27 mouse cellular contexts compared by ENCODE assay signal in the genomic region with DNA sequence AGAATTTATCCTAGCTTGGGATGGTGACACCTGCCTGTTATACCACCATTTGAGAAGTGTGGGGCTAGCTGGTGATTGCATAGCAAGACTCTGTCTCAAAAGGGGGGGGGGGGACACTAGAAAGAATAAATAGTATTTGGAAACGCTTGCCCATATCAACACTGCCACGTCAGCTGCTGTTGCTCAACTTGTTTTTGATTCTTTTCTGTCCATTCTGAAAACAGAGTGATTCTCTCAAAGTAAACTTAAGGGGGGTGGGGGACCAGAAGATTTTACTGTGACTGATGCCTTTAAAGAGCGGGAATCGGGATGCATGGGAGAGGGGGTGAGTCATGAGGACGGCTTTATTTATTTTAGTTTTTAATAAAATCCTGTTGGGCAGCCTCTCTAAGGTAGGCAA. TPM values are rescaled to one million over a fixed set of nuclear protein-coding genes. Genes with fewer than 3 reads are reported as not detected.
"Had no signal": no experiment of that assay in that cellular context is flagged by ENCODE, and none has a peak within 500 bp of the region (broad histone marks: within the 10 kb centered on the region; RNA-seq: fewer than 3 reads in every experiment).

No protein-coding gene starts in this region.

- H3K9ac ChIP-seq: lung, embryonic 14.5 days; midbrain, embryonic 12.5 days; neural tube, embryonic 13.5 days; neural tube, embryonic 15.5 days had no signal

- H3K4me3 ChIP-seq: midbrain, embryonic 10.5 days; midbrain, embryonic 12.5 days; myocyte; neural tube, embryonic 13.5 days; neural tube, embryonic 15.5 days had no signal

- H3K4me2 ChIP-seq: lung, embryonic 14.5 days; midbrain, embryonic 12.5 days; neural tube, embryonic 13.5 days; neural tube, embryonic 15.5 days had no signal

- DNase-seq: lung, adult 18-20 months; lung, embryonic 14.5 days; lung, postnatal 10 days; lung, postnatal 4 days; midbrain, embryonic 14.5 days; retina, postnatal 1 day; right cerebral cortex, adult 18-20 months; right cerebral cortex, postnatal 25 days; right cerebral cortex, postnatal 4 days; spleen, adult 18-20 months; thymus, adult 18-20 months; thymus, postnatal 14 days; thymus, postnatal 36 days had no signal

- H3K27me3 ChIP-seq: midbrain, embryonic 12.5 days; neural tube, embryonic 13.5 days; neural tube, embryonic 15.5 days had no signal

- H3K4me1 ChIP-seq: midbrain, embryonic 10.5 days; midbrain, embryonic 12.5 days; neural tube, embryonic 13.5 days; neural tube, embryonic 15.5 days had no signal

- ATAC-seq: midbrain, embryonic 16.5 days had no signal

- H3K36me3 ChIP-seq: midbrain, embryonic 10.5 days; midbrain, embryonic 12.5 days; neural tube, embryonic 13.5 days; neural tube, embryonic 15.5 days had no signal

- H3K27ac ChIP-seq: midbrain, embryonic 10.5 days; midbrain, embryonic 12.5 days; neural tube, embryonic 13.5 days; neural tube, embryonic 15.5 days had no signal

RNA-seq across cellular contexts. Expression of a gene that starts 6.3 kb away (rescaled TPM):
- total RNA-seq: megakaryocyte, adult 5-6 weeks; megakaryocyte-erythroid progenitor cell, adult 5-6 weeks had no signal
- polyA plus RNA-seq: myocyte had no signal

RNA-seq across cellular contexts. Expression of a gene that starts 47.3 kb away (rescaled TPM):
- total RNA-seq: megakaryocyte, adult 5-6 weeks; megakaryocyte-erythroid progenitor cell, adult 5-6 weeks had no signal
- polyA plus RNA-seq: lung, embryonic 14.5 days; lung, embryonic 16.5 days; midbrain, embryonic 10.5 days; midbrain, embryonic 12.5 days; midbrain, embryonic 14.5 days; midbrain, embryonic 16.5 days; myocyte; neural tube, embryonic 11.5 days; neural tube, embryonic 13.5 days; neural tube, embryonic 15.5 days; small intestine, adult 2 months; stomach, embryonic 14.5 days; stomach, embryonic 16.5 days; thymus, postnatal 0 days had no signal
